In genomic region chr12:28685771-28686170, GRCm38 (mm10) we compare ENCODE assay signal across 24 mouse cellular contexts. TPM values are rescaled to one million over a fixed set of nuclear protein-coding genes. Genes with fewer than 3 reads are reported as not detected.
DNase-seq lines count a peak whose midpoint lies in the region; ATAC-seq and TF ChIP-seq lines count a peak whose summit lies in the region.
"Had no signal": no experiment of that assay in that cellular context is flagged by ENCODE, and none has a peak within 500 bp of the region (broad histone marks: within the 10 kb centered on the region; RNA-seq: fewer than 3 reads in every experiment).

No protein-coding gene starts in this region.

- H3K9ac ChIP-seq in hindbrain, embryonic 11.5 days (ENCODE audit: low read depth, low read length), result no peak overlapping the region
- no peak overlapping the region for H3K9ac ChIP-seq in CH12.LX (ENCODE audit: insufficient read depth, low read depth)
- no peak overlapping the region for H3K9ac ChIP-seq in intestine, postnatal 0 days (ENCODE audit: low read depth, low read length)
- H3K9ac ChIP-seq in liver, embryonic 16.5 days (ENCODE audit: low read depth, low read length), result no peak overlapping the region
- H3K9ac ChIP-seq: embryonic facial prominence, embryonic 13.5 days; forebrain, embryonic 13.5 days had no signal

- intact Hi-C loops in left cerebral cortex, postnatal 25 days (cut with DNase I), result no loop called here

- TF ChIP-seq CTCF in CH12.LX (conservative IDR thresholded peaks at IDR 0.05 in 1 of 2, IDR thresholded peaks at IDR 0.05 in 1 of 2; ENCODE audit: low read depth in 2 of 2, low read length in 2 of 2), result no peak
- no peak for TF ChIP-seq CTCF in intestine, postnatal 0 days (IDR thresholded peaks at IDR 0.05; ENCODE audit: low read depth)

- H3K4me2 ChIP-seq in hindbrain, embryonic 11.5 days (replicated peaks; ENCODE audit: low read depth, low read length), result no peak overlapping the region
- H3K4me2 ChIP-seq in CH12.LX (ENCODE audit: insufficient read depth, low read depth, poor library complexity, severe bottlenecking), result no peak overlapping the region
- no peak overlapping the region for H3K4me2 ChIP-seq in intestine, postnatal 0 days (replicated peaks; ENCODE audit: low read depth)
- no peak overlapping the region for H3K4me2 ChIP-seq in liver, embryonic 16.5 days (ENCODE audit: low read depth, low read length)
- H3K4me2 ChIP-seq: embryonic facial prominence, embryonic 13.5 days; forebrain, embryonic 13.5 days had no signal

- WGBS in hindbrain, embryonic 11.5 days, result 55% methylated on average over 3 of the region's 3 CpGs
- WGBS in hindbrain, embryonic 10.5 days, result 69% methylated on average over 3 of the region's 3 CpGs
- 58% methylated on average over 3 of the region's 3 CpGs for WGBS in intestine, postnatal 0 days
- WGBS in liver, embryonic 16.5 days (ENCODE audit: insufficient replicate concordance), result 57% methylated on average over 3 of the region's 3 CpGs

- TF ChIP-seq POLR2A in CH12.LX (IDR thresholded peaks at IDR 0.05; ENCODE audit: low read depth, low read length), result no peak

- dilution Hi-C loops in CH12.LX (cut with MboI; ENCODE audit: extremely low pct_ligation_motif_present, extremely low pct_unique_long_range_greater_than_20kb, low sequenced_read_pairs), result no loop called here

- H3K4me1 ChIP-seq in hindbrain, embryonic 11.5 days (replicated peaks; ENCODE audit: control insufficient read depth, insufficient read depth, low read length), result 0 out of 2 replicates have a peak, but pooled peaks cover 2% of the 10 kb centered on the region
- peaks cover 10% of the 10 kb centered on the region for H3K4me1 ChIP-seq in hindbrain, embryonic 10.5 days (replicated peaks)
- H3K4me1 ChIP-seq in CH12.LX (ENCODE audit: control insufficient read depth in 1 of 2, insufficient read depth in 2 of 2), result no peaks in the 10 kb centered on the region
- no peaks in the 10 kb centered on the region for H3K4me1 ChIP-seq in intestine, postnatal 0 days (replicated peaks; ENCODE audit: control insufficient read depth, insufficient read depth, low read length)
- no peaks in the 10 kb centered on the region; the same call in 1 of the 2 replicates for H3K4me1 ChIP-seq in liver, embryonic 16.5 days (ENCODE audit: control insufficient read depth, low read depth, low read length)
- H3K4me1 ChIP-seq: embryonic facial prominence, embryonic 13.5 days; forebrain, embryonic 13.5 days; heart, embryonic 10.5 days; limb, embryonic 10.5 days had no signal

- 0 out of 2 replicates have a peak, but pooled peaks have one; percentile 6 for ATAC-seq in hindbrain, embryonic 11.5 days (ENCODE audit: low FRiP score)
- no peak for ATAC-seq in intestine, postnatal 0 days
- peak; percentile 43 for ATAC-seq in liver, embryonic 16.5 days (ENCODE audit: low read depth)
- ATAC-seq: forebrain, embryonic 13.5 days had no signal

- TF ChIP-seq RAD21 in CH12.LX (IDR thresholded peaks at IDR 0.05; ENCODE audit: low read depth, low read length), result no peak

- no peak for TF ChIP-seq EP300 in CH12.LX (IDR thresholded peaks at IDR 0.05; ENCODE audit: low read length)

- H3K27ac ChIP-seq in hindbrain, embryonic 11.5 days (ENCODE audit: low read depth, low read length), result no peak overlapping the region
- no peak overlapping the region for H3K27ac ChIP-seq in hindbrain, embryonic 10.5 days
- H3K27ac ChIP-seq in CH12.LX (ENCODE audit: insufficient read depth, low read depth), result 0 out of 2 replicates have a peak overlapping the region, but pooled peaks have one; percentile 1
- peak overlapping the region; percentile 54; the same call in 1 of the 2 replicates for H3K27ac ChIP-seq in intestine, postnatal 0 days (ENCODE audit: low read depth, low read length)
- H3K27ac ChIP-seq in liver, embryonic 16.5 days (ENCODE audit: low read length), result peak overlapping the region; percentile 28; the same call in 1 of the 2 replicates
- H3K27ac ChIP-seq: embryonic facial prominence, embryonic 13.5 days; forebrain, embryonic 13.5 days; heart, embryonic 10.5 days; limb, embryonic 10.5 days; stomach, postnatal 0 days had no signal

- H3K79me2 ChIP-seq in CH12.LX (replicated peaks; ENCODE audit: control insufficient read depth, extremely low read depth, insufficient read depth, poor library complexity, severe bottlenecking), result no peaks in the 10 kb centered on the region

- no peak for DNase-seq in hindbrain, embryonic 11.5 days (ENCODE audit: low spot score)
- DNase-seq in hindbrain, embryonic 10.5 days (ENCODE audit: low spot score), result no peak
- DNase-seq in CH12.LX (ENCODE audit: extremely low read depth), result no peak
- no peak for DNase-seq in left cerebral cortex, postnatal 25 days (ENCODE audit: low spot score in 2 of 2)
- DNase-seq in spleen, adult 18-20 months, result no peak
- no peak for DNase-seq in yolk sac, embryonic 10.5 days (ENCODE audit: low spot score)
- DNase-seq: adrenal gland, postnatal 14 days; cerebellum, adult 2 months; cerebellum, postnatal 36 days; heart, postnatal 4 days; kidney, adult 11 months; lung, adult 18-20 months; lung, postnatal 10 days; right cerebral cortex, adult 18-20 months; thymus, adult 2 months; thymus, postnatal 4 days had no signal

- H3K4me3 ChIP-seq in hindbrain, embryonic 11.5 days (ENCODE audit: low read depth, low read length), result no peak overlapping the region
- no peak overlapping the region for H3K4me3 ChIP-seq in hindbrain, embryonic 10.5 days
- H3K4me3 ChIP-seq in CH12.LX (replicated peaks in 1 of 3; ENCODE audit: low read depth in 2 of 3, low read length in 2 of 3, poor library complexity in 1 of 3), result no peak overlapping the region
- H3K4me3 ChIP-seq in intestine, postnatal 0 days (ENCODE audit: low read depth, low read length), result no peak overlapping the region
- H3K4me3 ChIP-seq in liver, embryonic 16.5 days (ENCODE audit: low read depth, low read length), result no peak overlapping the region
- H3K4me3 ChIP-seq: embryonic facial prominence, embryonic 13.5 days; forebrain, embryonic 13.5 days; heart, embryonic 10.5 days; limb, embryonic 10.5 days; megakaryocyte, embryonic 14.5 days had no signal

- H3K9me3 ChIP-seq in hindbrain, embryonic 11.5 days (ENCODE audit: control insufficient read depth, low read length), result no peaks in the 10 kb centered on the region
- no peaks in the 10 kb centered on the region for H3K9me3 ChIP-seq in hindbrain, embryonic 10.5 days
- no peaks in the 10 kb centered on the region for H3K9me3 ChIP-seq in CH12.LX (replicated peaks; ENCODE audit: low read length)
- H3K9me3 ChIP-seq in intestine, postnatal 0 days (ENCODE audit: control insufficient read depth), result no peaks in the 10 kb centered on the region
- no peaks in the 10 kb centered on the region for H3K9me3 ChIP-seq in liver, embryonic 16.5 days (replicated peaks; ENCODE audit: control insufficient read depth, low read length)
- H3K9me3 ChIP-seq: embryonic facial prominence, embryonic 13.5 days; forebrain, embryonic 13.5 days; heart, embryonic 10.5 days; limb, embryonic 10.5 days; megakaryocyte, embryonic 14.5 days had no signal

- H3K27me3 ChIP-seq in hindbrain, embryonic 11.5 days (ENCODE audit: control insufficient read depth, insufficient read depth, low read length), result no peaks in the 10 kb centered on the region
- no peaks in the 10 kb centered on the region for H3K27me3 ChIP-seq in hindbrain, embryonic 10.5 days (ENCODE audit: insufficient read depth, poor library complexity, severe bottlenecking)
- no peaks in the 10 kb centered on the region for H3K27me3 ChIP-seq in CH12.LX (replicated peaks)
- no peaks in the 10 kb centered on the region for H3K27me3 ChIP-seq in intestine, postnatal 0 days (replicated peaks; ENCODE audit: control insufficient read depth, insufficient read depth, low read length)
- no peaks in the 10 kb centered on the region for H3K27me3 ChIP-seq in liver, embryonic 16.5 days (ENCODE audit: control insufficient read depth, insufficient read depth, low read depth, low read length)
- H3K27me3 ChIP-seq: embryonic facial prominence, embryonic 13.5 days; forebrain, embryonic 13.5 days; megakaryocyte, embryonic 14.5 days had no signal

- no peaks in the 10 kb centered on the region for H3K36me3 ChIP-seq in hindbrain, embryonic 11.5 days (ENCODE audit: control insufficient read depth, insufficient read depth, low read length)
- H3K36me3 ChIP-seq in hindbrain, embryonic 10.5 days, result peaks cover 51% of the 10 kb centered on the region
- peaks cover 43 to 87% of the 10 kb centered on the region in 2 experiments for H3K36me3 ChIP-seq in CH12.LX (replicated peaks in 1 of 2; ENCODE audit: control insufficient read depth in 1 of 2, insufficient read depth in 1 of 2, low read length in 1 of 2)
- H3K36me3 ChIP-seq in intestine, postnatal 0 days (ENCODE audit: control insufficient read depth, insufficient read depth), result peaks cover 16% of the 10 kb centered on the region
- H3K36me3 ChIP-seq in liver, embryonic 16.5 days (ENCODE audit: control insufficient read depth, insufficient read depth), result peaks cover 5% of the 10 kb centered on the region

- in situ Hi-C loops in CH12.LX (cut with MboI; ENCODE audit: low pct_ligation_motif_present, low pct_unique_long_range_greater_than_20kb, low sequenced_read_pairs), result no loop called here

RNA-seq across cellular contexts. Expression of gene Adi1, which starts 10.7 kb away (rescaled TPM):
- 51.5 and 53.5 TPM in 2 replicates for polyA plus RNA-seq in hindbrain, embryonic 11.5 days (2014; fragmentation: Nextera tagmentation; extraction: Ambion mirVana)
- polyA plus RNA-seq in hindbrain, embryonic 10.5 days (2016; fragmentation: Nextera tagmentation; extraction: Ambion mirVana), result 45.5 and 49.1 TPM in 2 replicates
- total RNA-seq in CH12.LX (2012; rRNA removed) (25.3 and 27.7 TPM in 2 replicates), CH12.LX (2014; rRNA removed) (32.3 and 37.5 TPM in 2 replicates)
- polyA plus RNA-seq in CH12.LX (2012; ENCODE audit: insufficient read length, low read depth), result 58.3 and 74.6 TPM in 2 replicates
- 85.9 TPM in 2 replicates for polyA plus RNA-seq in intestine, postnatal 0 days (2015; fragmentation: Nextera tagmentation; extraction: Ambion mirVana)
- 58.3 and 64.1 TPM in 2 replicates for polyA plus RNA-seq in liver, embryonic 16.5 days (2015; fragmentation: Nextera tagmentation; extraction: Ambion mirVana)
- total RNA-seq in left cerebral cortex, postnatal 25 days (2021), result 10 to 100 TPM; 26.5 to 29.7 TPM

RNA-seq across cellular contexts. Expression of gene Rnaseh1, which starts 36.4 kb away (rescaled TPM):
- polyA plus RNA-seq in hindbrain, embryonic 11.5 days (2014; fragmentation: Nextera tagmentation; extraction: Ambion mirVana), result 25.4 and 27.7 TPM in 2 replicates
- polyA plus RNA-seq in hindbrain, embryonic 10.5 days (2016; fragmentation: Nextera tagmentation; extraction: Ambion mirVana), result 33.0 and 34.8 TPM in 2 replicates
- total RNA-seq in CH12.LX (2012; rRNA removed) (31.1 and 31.6 TPM in 2 replicates), CH12.LX (2014; rRNA removed) (33.8 and 34.9 TPM in 2 replicates)
- polyA plus RNA-seq in CH12.LX (2012; ENCODE audit: insufficient read length, low read depth), result 33.4 and 36.3 TPM in 2 replicates
- polyA plus RNA-seq in intestine, postnatal 0 days (2015; fragmentation: Nextera tagmentation; extraction: Ambion mirVana), result 12.4 and 13.8 TPM in 2 replicates
- 10.1 and 10.5 TPM in 2 replicates for polyA plus RNA-seq in liver, embryonic 16.5 days (2015; fragmentation: Nextera tagmentation; extraction: Ambion mirVana)
- total RNA-seq in left cerebral cortex, postnatal 25 days (2021), result 10 to 100 TPM; 12.9 to 13.4 TPM

RNA-seq across cellular contexts. Expression of gene Rps7, which starts 50.0 kb away (rescaled TPM):
- 766 and 780 TPM in 2 replicates for polyA plus RNA-seq in hindbrain, embryonic 11.5 days (2014; fragmentation: Nextera tagmentation; extraction: Ambion mirVana)
- 571 and 654 TPM in 2 replicates for polyA plus RNA-seq in hindbrain, embryonic 10.5 days (2016; fragmentation: Nextera tagmentation; extraction: Ambion mirVana)
- total RNA-seq in CH12.LX (2012; rRNA removed) (2,570 and 2,803 TPM in 2 replicates), CH12.LX (2014; rRNA removed) (2,791 and 3,047 TPM in 2 replicates)
- 753 and 994 TPM in 2 replicates for polyA plus RNA-seq in CH12.LX (2012; ENCODE audit: insufficient read length, low read depth)
- polyA plus RNA-seq in intestine, postnatal 0 days (2015; fragmentation: Nextera tagmentation; extraction: Ambion mirVana), result 486 and 504 TPM in 2 replicates
- polyA plus RNA-seq in liver, embryonic 16.5 days (2015; fragmentation: Nextera tagmentation; extraction: Ambion mirVana), result 287 and 343 TPM in 2 replicates
- total RNA-seq in left cerebral cortex, postnatal 25 days (2021), result 100 to 1,000 TPM; 282 to 283 TPM

Comparison
In these comparisons a context has a peak if more than half of its experiments do, and no peak if none do; other contexts are left out.
1. H3K27ac ChIP-seq: peak in CH12.LX (single experiment), intestine, postnatal 0 days (single experiment) and liver, embryonic 16.5 days (single experiment); none in hindbrain, embryonic 11.5 days (single experiment) and hindbrain, embryonic 10.5 days (single experiment).